Mouse (Mus musculus) midbrain, embryonic 11.5 days (tissue): ENCODE data around the gene Tmf1. TPM values are rescaled to one million over a fixed set of nuclear protein-coding genes. Genes with fewer than 3 reads are reported as not detected.

Experiments
- ATAC-seq: fragments of 200-750 bp; cut with Nextera tagmentation; 2 replicates; pipeline ENCODE4 v1.8.0; 2017; ENCODE audit warnings: moderate TSS enrichment, moderate library complexity; ENCODE audit not compliant: low FRiP score
- DNase-seq: peaks from one replicate; pipeline ENCODE4 v3.0.0; 2015; ENCODE audit warnings: low spot score; ENCODE audit errors: missing footprints
- H3K27ac ChIP-seq: fragments of 300-500 bp; sonication (generic); 2 replicates; pipeline ENCODE4 v1.5.1; 2014; ENCODE audit warnings: low read depth, low read length
- H3K27me3 ChIP-seq: fragments of 300-500 bp; sonication (generic); 2 replicates; pipeline ENCODE4 v1.6.1; 2014; ENCODE audit warnings: mild to moderate bottlenecking, low read length, moderate library complexity, mixed read lengths; ENCODE audit not compliant: control insufficient read depth, insufficient read depth
- H3K36me3 ChIP-seq: fragments of 300-500 bp; sonication (generic); 2 replicates; pipeline ENCODE4 v1.6.1; 2014; ENCODE audit warnings: mild to moderate bottlenecking, low read length, moderate library complexity, mixed read lengths; ENCODE audit not compliant: control insufficient read depth, insufficient read depth
- H3K4me1 ChIP-seq: fragments of 300-500 bp; sonication (generic); 2 replicates; pipeline ENCODE4 v1.6.1; 2014; ENCODE audit warnings: low read length; ENCODE audit not compliant: control insufficient read depth, insufficient read depth
- H3K4me2 ChIP-seq: fragments of 300-500 bp; sonication (generic); 2 replicates; pipeline ENCODE4 v1.6.1; 2014; ENCODE audit warnings: mild to moderate bottlenecking, moderate library complexity
- H3K4me3 ChIP-seq: fragments of 300-500 bp; sonication (generic); 2 replicates; pipeline ENCODE4 v1.5.1; 2014; ENCODE audit warnings: low read depth, low read length
- H3K9ac ChIP-seq: fragments of 300-500 bp; sonication (generic); 2 replicates; pipeline ENCODE4 v1.6.1; 2014; ENCODE audit warnings: low read length
- H3K9me3 ChIP-seq: fragments of 300-500 bp; sonication (generic); 2 replicates; pipeline ENCODE4 v1.6.1; 2016; ENCODE audit warnings: low read length; ENCODE audit not compliant: control insufficient read depth
- WGBS: fragments of 180-500 bp; shearing (Covaris S2); extraction: QIAGEN DNeasy Blood & Tissue Kit; methylation state at CpG from one replicate; pipeline ENCODE4 v1.1.7; 2014; 5-methylcytosine and 5-hydroxymethylcytosine counted together
- polyA plus RNA-seq: library from polyadenylated mRNA; unstranded; fragments of >200 nt; fragmentation: Nextera tagmentation; extraction: Ambion mirVana; gene quantifications from 2 replicates; pipeline ENCODE4 v1.2.1, GENCODE M21; 2014

Tmf1 gene
- polyA plus RNA-seq, 1 experiment from 2014 or later: 29.9 TPM

DNA sequence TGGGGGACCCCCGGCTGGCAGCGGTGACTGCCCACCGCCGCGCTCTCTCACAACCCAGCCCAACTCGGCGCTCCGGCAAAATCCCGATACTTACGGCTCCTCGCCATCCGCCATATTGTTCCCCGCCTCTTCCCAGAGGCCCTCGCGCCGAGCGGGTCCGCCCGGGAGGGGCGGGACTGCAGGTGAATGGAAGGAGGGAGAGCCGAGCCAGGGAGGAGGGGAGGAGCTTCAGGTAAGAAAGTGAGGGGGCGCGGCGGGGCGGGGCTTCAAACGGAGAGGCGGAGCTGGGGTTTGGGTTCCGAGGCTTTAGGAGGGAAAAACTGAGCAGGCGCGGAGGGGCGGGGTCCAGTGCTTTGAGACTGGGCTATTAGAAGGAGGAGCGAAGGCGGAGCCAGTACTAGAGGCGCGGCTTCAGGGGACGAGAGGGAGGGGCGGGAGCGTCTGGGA, 26.5 kb upstream of the Tmf1 start, which contains the start of gene Uba3:
Gene Uba3, minus strand, starts transcription at position 209 of the 447 bp plus-strand sequence.
- WGBS: under 1% methylated on average over 38 of the region's 38 CpGs
- Histone ChIP-seq H3K36me3 (no peaks in the 10 kb centered on the region), H3K9ac (peak within 1 kb of the TSS; percentile 98), H3K9me3 (no peaks in the 10 kb centered on the region), H3K4me3 (peak within 1 kb of the TSS; percentile 92), H3K27me3 (no peaks in the 10 kb centered on the region), H3K27ac (peak within 1 kb of the TSS; percentile 81), H3K4me2 (peak within 1 kb of the TSS; percentile 80), H3K4me1 (peaks cover 10% of the 10 kb centered on the region)
- DNase-seq (peak; percentile 100), ATAC-seq (peak; percentile 98)

DNA sequence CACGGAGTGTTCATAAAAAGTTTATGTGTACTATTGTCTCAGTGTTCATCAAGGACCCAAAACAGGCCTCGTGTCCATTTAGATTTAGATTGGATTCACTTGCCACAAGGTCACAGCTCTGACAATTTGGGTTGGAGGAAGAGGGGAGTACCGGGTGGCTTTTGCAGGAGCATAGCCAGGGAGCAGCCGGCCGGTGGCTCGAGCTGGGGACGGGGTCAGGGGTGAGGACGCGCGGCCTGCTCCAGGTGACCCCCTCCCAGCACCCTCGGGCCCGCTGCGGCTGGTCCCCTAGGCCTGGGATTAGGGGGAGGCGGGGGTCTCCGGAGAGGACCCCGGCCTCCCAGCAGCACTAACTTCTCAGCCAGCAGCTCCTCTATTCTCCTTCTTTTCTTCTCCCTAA, 26.0 kb upstream of the Tmf1 start:
- Histone ChIP-seq H3K27me3 (no peaks in the 10 kb centered on the region), H3K4me2 (peak overlapping the region; percentile 80), H3K9me3 (no peaks in the 10 kb centered on the region), H3K4me3 (peak overlapping the region; percentile 92), H3K27ac (peak overlapping the region; percentile 81), H3K4me1 (peaks cover 10% of the 10 kb centered on the region), H3K9ac (peak overlapping the region; percentile 98), H3K36me3 (no peaks in the 10 kb centered on the region)
- DNase-seq: peak; percentile 90
- peak; percentile 67 for ATAC-seq
- WGBS: under 1% methylated on average over 13 of the region's 16 CpGs

DNA sequence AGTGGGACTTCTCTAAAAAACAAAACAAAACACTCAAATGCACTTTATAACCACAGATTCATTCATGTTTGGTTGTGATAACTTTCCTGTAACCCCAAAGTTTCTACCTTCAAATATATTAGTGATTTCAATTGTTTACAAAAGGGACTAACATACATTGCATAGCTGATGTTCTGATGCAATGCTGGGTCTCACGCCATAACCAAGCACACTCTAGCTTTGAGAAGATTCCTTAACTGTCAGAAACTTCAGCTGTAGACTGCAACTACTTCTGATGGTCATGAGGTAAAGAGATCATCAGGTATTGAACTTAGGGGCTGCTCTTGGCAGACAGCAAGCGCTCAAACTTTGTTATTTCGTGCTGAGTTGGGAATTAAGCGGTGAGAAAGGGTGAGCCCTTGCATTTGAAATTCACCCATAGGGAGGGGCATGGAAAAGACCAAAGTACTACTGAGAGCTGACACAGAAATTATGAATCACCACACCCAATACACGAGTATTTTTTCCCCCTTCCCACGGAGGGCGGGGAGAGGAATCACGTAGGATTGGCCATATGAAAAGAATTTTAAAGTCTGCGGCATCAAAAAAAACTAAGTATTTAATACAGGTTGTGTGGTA, 25.4 kb upstream of the Tmf1 start:
- Histone ChIP-seq H3K9ac (peak overlapping the region; percentile 98), H3K4me3 (peak overlapping the region; percentile 92), H3K36me3 (no peaks in the 10 kb centered on the region), H3K4me2 (peak overlapping the region; percentile 80), H3K9me3 (no peaks in the 10 kb centered on the region), H3K27ac (0 out of 2 replicates have a peak overlapping the region, but pooled peaks have one; percentile 81), H3K27me3 (no peaks in the 10 kb centered on the region), H3K4me1 (peaks cover 10% of the 10 kb centered on the region)
- WGBS: 17% methylated on average over 9 of the region's 9 CpGs
- ATAC-seq (no peak), DNase-seq (peak; percentile 85)

DNA sequence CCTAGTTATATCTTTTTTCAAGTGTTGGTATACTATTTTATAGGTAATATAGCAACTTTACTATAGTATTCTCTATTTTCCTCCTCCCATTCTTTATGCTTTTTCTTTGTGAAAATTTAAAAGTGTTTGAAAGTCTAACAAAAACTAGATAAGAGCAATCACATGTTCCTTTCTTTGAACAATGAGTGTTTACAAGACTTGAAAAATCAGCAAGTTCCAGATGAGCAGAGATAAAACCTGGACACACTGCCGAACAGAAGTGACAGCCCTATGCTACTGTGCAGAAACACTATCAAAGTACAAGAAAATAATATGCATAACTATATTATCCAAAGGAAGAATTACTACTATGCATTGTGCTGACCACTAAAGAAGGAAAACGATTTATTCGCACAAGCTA, 23.6 kb upstream of the Tmf1 start:
- H3K9ac ChIP-seq: no peak overlapping the region
- no peak overlapping the region for H3K4me3 ChIP-seq
- no peak for DNase-seq
- no peak for ATAC-seq
- H3K27ac ChIP-seq: no peak overlapping the region
- no peaks in the 10 kb centered on the region for H3K27me3 ChIP-seq
- no peak overlapping the region for H3K4me2 ChIP-seq
- no peaks in the 10 kb centered on the region for H3K9me3 ChIP-seq
- WGBS: 96% methylated on average over 3 of the region's 3 CpGs
- peaks cover 3% of the 10 kb centered on the region; the same call in 1 of the 2 replicates for H3K36me3 ChIP-seq
- H3K4me1 ChIP-seq: peaks cover 10% of the 10 kb centered on the region

DNA sequence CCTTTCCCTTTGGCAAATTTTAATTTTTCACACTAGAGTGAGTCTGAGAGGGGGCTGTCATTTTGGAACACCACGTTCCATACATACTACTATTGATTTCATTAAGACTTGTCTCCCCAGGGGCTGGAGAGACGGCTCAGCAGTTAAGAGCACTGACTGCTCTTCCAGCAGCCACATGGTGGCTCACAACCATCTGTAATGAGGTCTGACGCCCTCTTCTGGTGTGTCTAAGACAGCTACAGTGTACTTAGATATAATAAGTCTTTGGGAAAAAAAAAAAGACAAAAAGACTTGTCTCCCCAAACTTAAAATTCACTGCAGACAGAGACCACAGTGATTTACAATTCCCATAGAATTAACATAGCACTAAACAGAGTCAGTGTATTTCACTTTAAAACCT, 21.5 kb upstream of the Tmf1 start:
- H3K9ac ChIP-seq: no peak overlapping the region
- DNase-seq (no peak), ATAC-seq (no peak)
- no peak overlapping the region for H3K4me3 ChIP-seq
- H3K4me1 ChIP-seq: peaks cover 10% of the 10 kb centered on the region
- no peak overlapping the region for H3K4me2 ChIP-seq
- no peaks in the 10 kb centered on the region for H3K27me3 ChIP-seq
- no peak overlapping the region for H3K27ac ChIP-seq
- H3K36me3 ChIP-seq: peaks cover 12% of the 10 kb centered on the region; the same call in 1 of the 2 replicates
- no peaks in the 10 kb centered on the region for H3K9me3 ChIP-seq
- WGBS: 64% methylated on average over 3 of the region's 3 CpGs

- Histone ChIP-seq H3K9me3 (no peaks in the 10 kb centered on the region), H3K4me3 (peak overlapping the region; percentile 53), H3K27me3 (no peaks in the 10 kb centered on the region), H3K36me3 (peaks cover 6% of the 10 kb centered on the region), H3K27ac (peak overlapping the region; percentile 89), H3K4me2 (peak overlapping the region; percentile 54), H3K4me1 (peaks cover 10% of the 10 kb centered on the region; the same call in 1 of the 2 replicates), H3K9ac (peak overlapping the region; percentile 72)
- no peak for ATAC-seq
- 11% methylated on average over 11 of the region's 11 CpGs for WGBS
- no peak for DNase-seq
Measured at GRCm38 (mm10) chr6:97179367-97179828, 476 bp upstream of the Tmf1 start.

DNA sequence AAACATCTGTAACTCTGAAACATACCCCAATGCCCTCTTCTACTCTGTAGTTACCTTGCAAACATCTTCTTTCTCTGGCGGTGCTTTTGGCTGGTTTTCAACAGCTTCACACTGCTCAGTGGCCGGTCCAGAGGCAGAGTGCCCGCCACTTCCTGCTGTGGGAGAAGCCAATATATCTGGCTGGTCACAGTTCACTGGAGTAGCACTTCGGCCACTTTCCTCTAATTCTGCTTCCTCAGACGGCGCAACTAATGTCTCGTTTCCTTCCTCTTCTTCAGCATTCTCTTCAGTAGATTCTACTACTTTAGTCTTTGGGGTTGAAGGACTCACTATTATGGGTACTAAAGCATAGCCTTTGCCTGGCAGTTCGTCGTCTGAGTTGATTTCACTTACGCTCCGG, 3.2 kb downstream of the Tmf1 start:
- 86% methylated on average over 11 of the region's 11 CpGs for WGBS
- no peak overlapping the region for H3K9ac ChIP-seq
- H3K9me3 ChIP-seq: no peaks in the 10 kb centered on the region
- H3K27ac ChIP-seq: no peak overlapping the region
- H3K4me3 ChIP-seq: no peak overlapping the region
- H3K4me1 ChIP-seq: peaks cover 10% of the 10 kb centered on the region; the same call in 1 of the 2 replicates
- DNase-seq: peak; percentile 73
- no peak overlapping the region for H3K4me2 ChIP-seq
- ATAC-seq: no peak
- peaks cover 11% of the 10 kb centered on the region for H3K36me3 ChIP-seq
- no peaks in the 10 kb centered on the region for H3K27me3 ChIP-seq

GRCm38 (mm10) chr6:97150156-97150555, 28.8 kb downstream of the Tmf1 start:
- Histone ChIP-seq H3K4me2 (no peak overlapping the region), H3K9ac (no peak overlapping the region), H3K27me3 (no peaks in the 10 kb centered on the region), H3K4me1 (peaks cover 16% of the 10 kb centered on the region; the same call in 1 of the 2 replicates), H3K9me3 (no peaks in the 10 kb centered on the region), H3K27ac (no peak overlapping the region), H3K4me3 (no peak overlapping the region), H3K36me3 (no peaks in the 10 kb centered on the region)
- WGBS: 83% methylated on average over 6 of the region's 6 CpGs
- no peak for ATAC-seq
- no peak for DNase-seq

DNA sequence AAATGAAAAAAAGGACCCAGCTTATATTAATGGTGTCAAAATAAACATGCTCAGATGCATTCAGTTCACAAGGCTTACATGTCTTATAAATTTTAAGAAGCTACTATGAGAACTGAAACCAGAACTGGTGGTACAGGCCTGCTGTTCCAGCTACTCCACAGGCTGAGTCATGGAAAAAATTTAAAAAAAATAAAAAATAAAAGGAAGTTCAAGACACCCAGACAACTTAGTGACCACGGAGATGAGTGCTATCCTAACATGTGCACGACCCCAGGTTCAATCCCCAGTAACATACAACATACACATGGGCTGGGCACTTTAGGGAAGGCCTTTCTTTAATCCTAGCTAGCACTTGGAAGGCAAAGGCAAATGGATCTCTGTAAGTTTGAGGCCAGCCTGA, 29.2 kb downstream of the Tmf1 start:
- Histone ChIP-seq H3K4me3 (no peak overlapping the region), H3K27ac (no peak overlapping the region), H3K4me2 (no peak overlapping the region), H3K9me3 (no peaks in the 10 kb centered on the region), H3K36me3 (no peaks in the 10 kb centered on the region), H3K4me1 (peaks cover 16% of the 10 kb centered on the region; the same call in 1 of the 2 replicates), H3K9ac (no peak overlapping the region), H3K27me3 (no peaks in the 10 kb centered on the region)
- WGBS: 88% methylated on average over 2 of the region's 2 CpGs
- DNase-seq (no peak), ATAC-seq (no peak)
